Mouse (Mus musculus) regulatory T cell (primary cell): Measurements from ENCODE around the gene Ccl25.

Experiments
- in situ Hi-C: fragments of 300-600 bp; cut with MboI, MseI; formaldehyde crosslinking; loops from one replicate; pipeline ENCODE4 v1.15.1; 2025; ENCODE audit warnings: high pct_unique_total_duplicates

The Ccl25 gene

GRCm38 (mm10) chr8:4324983-4325750, at the start of gene Ccl25, which contains the start of gene Elavl1:
Ccl25 (plus strand) TSS chr8:4325210.
Elavl1 (minus strand) TSS chr8:4325413.
- in situ Hi-C loops = loop anchor here (5.0 to 10.0 kb wide), 3 partner anchors 68 to 970 kb away; partner anchors contain the start of genes A430078G23Rik, Ctxn1, Fcor and Trappc5

DNA sequence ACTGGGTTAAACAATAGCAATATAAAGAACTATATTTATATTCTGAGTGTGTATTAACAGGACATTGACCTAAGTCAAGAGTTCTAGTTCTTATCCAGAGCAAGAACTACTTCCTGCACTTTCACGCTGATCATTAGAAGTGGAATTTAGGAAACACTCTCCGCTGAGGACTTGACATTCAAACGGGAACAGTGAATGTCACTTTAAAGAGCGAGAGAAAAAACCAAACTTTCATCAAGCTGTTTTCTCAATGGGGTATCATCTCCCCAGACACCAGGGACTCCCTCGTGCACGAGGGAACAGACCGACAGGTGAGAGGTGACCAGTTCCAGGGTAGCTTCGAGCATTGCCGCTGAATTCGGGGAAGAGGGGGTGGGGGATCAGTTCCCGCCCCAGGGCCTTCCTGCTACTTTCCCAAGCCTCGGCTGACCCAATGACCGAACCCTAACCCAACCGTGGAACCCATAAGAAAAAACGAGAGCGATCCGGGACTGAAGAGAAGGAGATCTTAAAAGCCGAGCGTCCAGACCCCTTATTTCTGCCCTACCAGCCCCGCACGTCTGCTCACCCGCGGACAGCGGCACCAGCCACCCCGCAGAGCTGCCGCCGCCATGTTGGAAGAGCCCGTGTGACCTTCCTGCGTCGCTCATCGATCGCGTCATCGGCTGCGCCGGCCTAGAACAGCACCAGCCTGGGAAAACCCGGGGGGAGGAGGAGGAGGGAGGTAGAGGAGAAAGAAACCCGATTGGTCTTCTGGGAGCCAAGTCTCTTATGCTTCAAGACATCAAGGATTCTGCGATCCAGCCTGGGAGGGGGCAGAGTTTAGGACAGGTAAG, 49.5 kb upstream of the Ccl25 start, which contains the start of gene Timm44:
Gene Timm44, minus strand, starts transcription at position 639 of the 836 bp plus-strand sequence.
- in situ Hi-C loops = loop anchor here (5.0 kb wide), 1 partner anchor 87 kb away; no protein-coding TSS in a partner anchor

GRCm38 (mm10) chr8:4276111-4276465, 48.9 kb upstream of the Ccl25 start:
- in situ Hi-C loops = loop anchor here (5.0 kb wide), 1 partner anchor 86 kb away; no protein-coding TSS in a partner anchor

DNA sequence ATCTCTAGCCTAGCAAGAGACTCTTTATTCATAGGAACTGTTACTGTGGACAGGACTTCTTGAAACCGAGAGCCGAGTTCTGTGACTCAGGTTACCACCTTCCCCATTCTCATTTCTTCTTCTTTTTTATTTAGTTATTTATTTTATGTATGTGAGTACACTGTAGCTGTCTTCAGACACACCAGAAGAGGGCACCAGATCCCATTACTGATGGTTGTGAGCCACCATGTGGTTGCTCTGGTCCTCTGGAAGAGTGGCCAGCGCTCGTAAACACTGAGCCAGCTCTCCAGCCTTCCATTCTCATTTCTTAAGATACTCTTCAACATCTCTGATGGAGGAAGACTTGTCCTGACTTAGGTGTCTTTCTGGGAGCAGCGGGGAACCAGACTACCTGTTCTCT, 32.3 kb upstream of the Ccl25 start:
- in situ Hi-C loops = no loop called here

- in situ Hi-C loops = no loop called here
These were observed 27.2 kb upstream of the Ccl25 start for GRCm38 (mm10) chr8:4297822-4298221.

- in situ Hi-C loops = no loop called here
These were observed 20.9 kb upstream of the Ccl25 start for GRCm38 (mm10) chr8:4304124-4304547.

DNA sequence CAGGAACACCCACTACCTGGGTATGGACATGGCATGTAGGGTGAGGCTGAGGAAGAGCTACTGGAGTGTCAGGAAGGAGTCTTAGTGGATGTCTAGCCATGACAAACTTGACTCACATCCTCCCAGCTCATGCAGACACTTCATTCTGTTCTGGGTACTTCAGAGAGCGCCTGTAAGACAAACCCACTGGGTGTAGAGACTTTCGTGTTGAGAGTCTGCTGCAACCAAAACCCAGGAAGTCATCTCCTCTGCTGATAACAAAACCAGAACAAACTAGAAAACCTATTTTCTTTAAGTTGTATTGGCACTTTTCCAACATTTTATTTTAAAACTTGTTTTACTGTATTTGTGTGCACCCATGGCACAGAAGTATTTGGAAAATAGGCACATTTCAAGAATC, 19.2 kb upstream of the Ccl25 start:
- in situ Hi-C loops = no loop called here

GRCm38 (mm10) chr8:4312104-4312503, 12.9 kb upstream of the Ccl25 start:
- in situ Hi-C loops = no loop called here

DNA sequence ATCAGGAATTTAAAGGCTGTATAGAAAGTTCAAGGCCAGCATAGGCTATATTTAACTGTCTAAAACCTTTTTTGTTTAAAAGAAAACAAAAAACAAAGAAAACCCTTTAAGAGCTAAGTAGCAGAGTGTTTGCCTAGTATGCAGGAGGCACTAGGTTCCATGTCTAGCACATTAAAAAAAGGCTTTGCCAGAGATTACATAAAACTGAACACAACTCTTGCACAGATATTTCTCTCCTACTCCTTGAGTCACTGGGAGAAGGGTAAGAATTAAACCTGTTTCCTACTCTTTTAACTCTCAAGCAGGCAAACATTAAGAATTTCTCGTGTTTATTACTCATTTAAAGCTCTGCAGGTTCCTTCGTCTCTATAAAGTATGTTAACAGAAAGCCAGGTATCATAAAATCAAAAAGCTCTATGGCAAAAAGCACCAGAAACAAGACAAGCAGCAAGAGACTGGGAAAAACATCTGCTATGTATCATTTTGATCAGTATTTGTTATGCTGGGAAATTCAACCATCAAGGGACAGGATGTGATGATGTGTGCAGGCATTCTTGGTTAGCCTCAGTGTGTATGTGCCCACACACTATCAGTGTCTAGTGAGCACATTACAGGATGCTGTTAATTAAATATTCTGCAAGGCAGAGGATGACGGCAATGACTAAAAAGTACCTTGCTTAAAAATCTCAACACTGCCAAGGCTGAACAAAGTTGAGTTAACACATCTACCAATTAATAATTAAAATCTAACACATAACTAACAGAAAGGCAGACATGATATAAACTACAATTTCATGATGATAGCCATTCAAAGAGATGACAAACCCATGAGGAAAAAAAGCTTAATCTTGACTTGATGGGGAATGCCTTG, 11.5 kb upstream of the Ccl25 start:
- in situ Hi-C loops = no loop called here

GRCm38 (mm10) chr8:4314852-4315251, 10.2 kb upstream of the Ccl25 start:
- in situ Hi-C loops = no loop called here

DNA sequence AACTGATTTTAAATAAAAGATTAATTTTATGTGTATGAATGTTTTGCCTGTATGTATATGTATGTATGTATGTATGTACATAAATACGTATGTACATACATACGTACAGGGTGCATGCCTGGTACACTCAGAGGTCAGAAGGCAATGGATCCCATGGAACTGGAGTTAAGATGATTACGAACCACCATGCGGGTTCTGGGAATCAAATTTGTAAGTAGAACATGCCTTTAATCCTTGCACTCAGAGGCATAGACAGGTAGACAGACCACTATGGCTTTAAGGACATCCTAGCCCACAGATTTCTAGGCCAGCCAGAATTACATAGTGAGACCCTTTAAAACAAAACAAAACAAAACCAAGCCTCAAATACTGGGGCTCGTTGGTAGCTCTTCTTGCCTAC, 6.9 kb upstream of the Ccl25 start:
- in situ Hi-C loops = no loop called here

GRCm38 (mm10) chr8:4318796-4319572, 6.0 kb upstream of the Ccl25 start:
- in situ Hi-C loops = no loop called here

- in situ Hi-C loops = no loop called here
These were observed 5.5 kb upstream of the Ccl25 start for GRCm38 (mm10) chr8:4319573-4319872.

DNA sequence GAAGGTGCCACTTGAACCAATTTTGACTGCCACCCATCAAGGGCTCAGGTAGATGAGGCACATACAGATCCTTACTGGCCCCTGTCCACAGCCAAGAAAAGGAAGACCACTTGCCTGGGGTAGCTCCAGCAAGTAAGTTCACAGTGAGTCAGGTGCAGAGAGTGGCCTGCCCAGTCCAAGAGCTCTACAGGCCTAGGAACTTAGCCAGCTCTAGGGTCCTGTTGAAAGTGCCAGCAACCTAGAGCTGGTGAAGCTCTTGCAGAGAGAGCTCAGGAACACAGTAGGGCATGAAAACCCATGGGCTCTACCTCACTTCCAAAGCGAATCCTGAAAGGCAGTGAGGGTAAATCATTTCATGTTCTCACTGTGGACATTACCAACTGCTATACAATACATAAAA, 4.6 kb upstream of the Ccl25 start:
- in situ Hi-C loops = loop anchor here (5.0 to 10.0 kb wide), 3 partner anchors 63 to 966 kb away; partner anchors contain the start of genes A430078G23Rik, Ctxn1, Fcor and Trappc5

- in situ Hi-C loops = loop anchor here (5.0 to 10.0 kb wide), 3 partner anchors 64 to 966 kb away; partner anchors contain the start of genes A430078G23Rik, Ctxn1, Fcor and Trappc5
These were observed 4.0 kb upstream of the Ccl25 start for GRCm38 (mm10) chr8:4321031-4321430.

GRCm38 (mm10) chr8:4322470-4322869, 2.5 kb upstream of the Ccl25 start:
- in situ Hi-C loops = loop anchor here (5.0 to 10.0 kb wide), 3 partner anchors 65 to 968 kb away; partner anchors contain the start of genes A430078G23Rik, Ctxn1, Fcor and Trappc5

DNA sequence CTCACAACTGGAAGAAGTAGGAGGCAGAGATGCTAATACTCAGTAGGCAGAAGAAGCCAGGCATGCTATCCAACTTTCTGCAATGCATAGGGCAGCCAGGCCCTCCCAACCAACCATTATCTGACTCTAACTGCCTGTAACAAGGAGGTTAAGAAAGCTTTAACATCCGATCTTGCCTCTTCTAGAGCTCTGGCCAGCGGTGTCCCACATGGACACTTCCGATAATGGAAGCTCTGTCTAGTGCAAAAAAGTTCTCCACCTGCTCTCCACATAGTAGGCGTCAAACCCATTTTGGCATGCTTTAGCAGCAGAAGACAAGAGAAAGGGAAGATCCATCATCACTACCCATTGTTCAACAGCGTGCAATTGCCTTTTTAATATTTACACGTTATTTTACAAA, 1.1 kb upstream of the Ccl25 start:
- in situ Hi-C loops = loop anchor here (5.0 to 10.0 kb wide), 3 partner anchors 67 to 969 kb away; partner anchors contain the start of genes A430078G23Rik, Ctxn1, Fcor and Trappc5

DNA sequence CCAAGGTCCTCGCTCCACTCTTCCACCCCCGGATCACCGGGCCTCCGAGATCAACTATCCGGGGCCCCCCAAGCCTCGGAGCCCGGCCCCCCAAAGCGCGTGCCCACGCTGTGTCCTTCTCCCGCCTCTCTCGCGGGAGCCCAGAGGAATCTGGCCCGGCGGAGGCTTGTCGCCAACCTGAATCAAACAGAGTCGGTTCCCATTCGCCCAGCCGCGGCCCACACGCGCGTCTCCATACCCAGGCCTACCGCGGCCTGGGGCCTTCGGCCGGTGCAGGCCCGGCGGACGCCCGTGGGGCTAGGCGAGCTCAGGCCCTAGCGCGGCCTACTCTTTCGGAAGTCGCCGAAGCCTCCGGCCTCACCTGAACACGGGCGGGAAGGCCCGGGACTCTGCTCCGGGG, 485 bp upstream of the Ccl25 start:
- in situ Hi-C loops = loop anchor here (5.0 to 10.0 kb wide), 3 partner anchors 67 to 970 kb away; partner anchors contain the start of genes A430078G23Rik, Ctxn1, Fcor and Trappc5

DNA sequence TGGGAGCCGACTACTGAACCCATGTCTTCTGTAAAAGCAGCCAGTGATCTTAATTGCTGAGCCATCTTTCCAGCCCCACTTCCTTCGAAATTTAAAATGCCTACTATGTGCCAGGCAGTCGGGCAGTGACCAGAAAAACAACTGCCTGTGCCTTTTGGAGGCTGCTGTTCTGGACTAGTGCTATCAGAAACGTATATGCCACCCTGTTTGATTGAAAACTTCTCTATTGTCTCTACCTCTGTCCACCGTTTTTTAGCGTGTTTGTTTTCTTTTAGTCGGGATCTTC, 684 bp downstream of the Ccl25 start:
- in situ Hi-C loops = loop anchor here (10.0 kb wide), 2 partner anchors 651 to 971 kb away; partner anchors contain the start of genes A430078G23Rik, Fcor and Trappc5

GRCm38 (mm10) chr8:4329000-4329399, 4.0 kb downstream of the Ccl25 start:
- in situ Hi-C loops = loop anchor here (10.0 kb wide), 2 partner anchors 654 to 974 kb away; partner anchors contain the start of genes A430078G23Rik, Fcor and Trappc5
